Mouse (Mus musculus): Measurements from ENCODE around the gene Ankrd34a.
A peak's percentile ranks its signal among the peaks of the same experiment; 100 is the strongest.
"Not testable (repeated sequence)": the region's sequence is repeated elsewhere in the genome, so short reads cannot be mapped to it uniquely, and the experiment has no call there.

Gene Ankrd34a

GRCm38 (mm10) chr3:96581771-96582515 is 14.5 kb upstream of the Ankrd34a start:
- DNase-seq: no peak

DNA sequence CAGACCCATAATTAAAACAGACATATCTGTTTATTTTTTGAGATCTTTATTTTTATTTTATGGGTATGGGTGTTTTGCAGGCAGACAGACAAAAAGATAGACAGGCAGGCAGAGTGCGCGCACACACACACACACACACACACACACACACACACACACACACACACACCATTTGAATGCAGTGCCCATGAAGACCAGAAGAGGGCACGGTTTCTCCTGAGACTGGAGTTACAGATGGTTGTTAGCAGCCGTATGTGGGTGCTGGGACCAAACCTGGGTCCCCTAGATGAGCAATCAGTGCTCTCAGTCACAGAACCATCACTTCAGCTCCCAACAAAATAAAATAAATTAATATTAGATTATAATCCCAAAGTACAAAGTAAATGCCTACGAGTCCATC is 13.1 kb upstream of the Ankrd34a start:
- DNase-seq: no peak

DNA sequence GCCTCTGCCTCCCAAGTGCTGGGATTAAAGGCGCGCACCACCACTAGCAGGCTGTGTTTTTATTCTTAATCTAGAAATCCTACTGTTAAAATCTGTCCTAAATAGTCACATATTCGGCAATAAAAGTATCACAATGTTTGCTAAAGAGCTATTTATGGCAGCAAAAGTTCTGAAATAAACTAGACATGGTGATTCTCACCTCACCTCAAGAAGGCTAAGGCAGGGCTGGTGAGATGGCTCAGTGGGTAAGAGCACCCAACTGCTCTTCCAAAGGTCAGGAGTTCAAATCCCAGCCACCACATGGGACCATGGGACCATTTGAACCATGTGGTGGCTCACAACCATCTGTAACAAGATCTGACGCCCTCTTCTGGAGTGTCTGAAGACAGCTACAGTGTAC is 5.8 kb upstream of the Ankrd34a start:
- DNase-seq: no peak

- DNase-seq: no peak
Observed at GRCm38 (mm10) chr3:96593374-96593773, 3.1 kb upstream of the Ankrd34a start.

DNA sequence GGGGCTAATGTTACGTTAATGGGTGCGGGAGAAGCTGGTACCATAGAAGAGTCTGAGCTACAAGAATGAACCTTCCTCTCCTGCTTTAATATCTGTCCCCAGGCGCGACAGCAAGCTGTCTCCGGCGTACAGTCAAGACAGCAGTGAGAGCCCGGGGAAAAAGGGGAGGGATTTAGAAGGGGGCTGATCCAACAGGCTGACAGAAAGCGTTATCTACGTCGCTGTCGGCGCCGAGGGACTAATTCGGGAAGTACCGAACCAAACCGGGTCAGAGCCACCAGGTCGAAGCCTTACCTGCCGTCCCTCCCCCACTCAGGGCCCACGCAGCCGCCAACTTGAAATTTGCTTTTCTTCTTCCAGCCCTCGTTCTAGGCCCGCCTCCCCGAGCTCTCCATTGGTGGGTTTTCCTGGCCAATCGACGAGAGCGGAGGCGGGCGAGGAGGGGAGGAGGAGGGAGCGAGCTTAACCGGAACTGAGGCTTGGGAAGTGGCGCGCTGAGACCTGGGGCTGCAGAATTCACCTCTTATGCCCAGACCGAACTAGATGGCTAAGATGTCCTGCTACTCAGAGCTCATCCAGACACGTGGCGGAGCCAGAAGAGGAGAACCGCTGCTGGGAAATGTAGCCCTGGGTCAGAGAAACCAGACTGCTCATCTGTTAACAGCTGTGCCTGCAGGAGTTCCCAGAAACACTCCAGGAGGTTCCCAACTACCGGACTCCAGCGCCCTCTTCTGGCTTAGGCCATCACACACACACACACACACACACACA is 2.5 kb upstream of the Ankrd34a start, which contains the start of gene Polr3gl:
Gene Polr3gl, minus strand, starts transcription at position 392 of the 771 bp plus-strand sequence.
- peak; percentile 89 to 91 for DNase-seq

DNA sequence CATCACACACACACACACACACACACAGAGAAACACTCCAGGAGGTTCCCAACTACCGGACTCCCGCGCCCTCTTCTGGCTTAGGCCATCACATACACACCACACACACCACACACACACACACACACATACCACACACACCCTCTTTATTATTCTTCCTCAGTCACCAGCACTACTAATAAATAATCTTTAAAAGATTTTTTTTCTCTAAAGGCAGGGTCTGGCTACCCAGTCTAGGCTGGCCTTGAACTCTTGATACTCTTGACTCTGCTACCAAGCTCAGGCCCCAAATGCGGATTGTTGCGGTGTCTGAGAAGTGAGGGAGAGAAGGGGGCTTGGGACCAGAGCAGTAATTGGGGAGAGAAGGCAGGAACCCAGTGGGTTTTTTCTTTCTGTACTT is 1.6 kb upstream of the Ankrd34a start:
- no peak for DNase-seq

DNA sequence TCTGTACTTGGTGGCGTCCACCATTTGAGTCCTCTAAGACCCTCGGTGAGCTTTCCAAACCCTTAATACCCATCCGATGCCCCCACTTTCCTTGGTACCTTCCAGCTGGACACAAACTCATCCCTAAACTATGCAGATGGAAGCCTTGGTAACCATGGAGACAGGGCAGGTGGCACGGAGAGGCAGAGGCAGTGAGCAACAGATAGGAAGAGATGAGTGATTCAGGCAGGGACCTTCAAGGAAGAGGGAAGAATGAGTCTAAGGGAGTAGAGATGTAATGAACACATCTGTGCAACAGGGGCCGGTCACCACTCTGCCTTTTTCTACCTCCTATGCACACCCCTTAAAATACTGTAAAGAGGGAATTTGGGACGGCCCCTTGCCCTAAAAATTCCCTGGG is 775 bp upstream of the Ankrd34a start:
- DNase-seq: no peak

DNA sequence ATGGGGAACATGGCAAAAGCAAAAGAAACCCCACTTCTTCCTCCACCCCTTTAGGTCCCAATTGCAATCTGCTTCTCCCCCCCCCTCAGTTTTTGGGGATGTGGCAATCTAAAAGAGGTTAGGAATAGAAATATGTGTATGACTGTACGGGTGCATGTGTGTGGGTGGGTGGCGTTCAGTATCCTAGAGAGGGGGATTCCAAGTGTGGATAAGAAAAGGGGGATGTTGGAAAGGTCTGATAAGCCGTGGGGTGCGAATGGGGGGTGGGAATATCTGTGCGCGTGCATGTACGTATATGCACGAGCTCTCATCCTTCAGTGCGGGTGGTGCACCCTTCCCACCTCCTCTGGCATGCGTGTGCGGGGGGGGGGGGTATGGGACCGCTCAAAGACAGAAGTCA is 419 bp downstream of the Ankrd34a start:
- no peak for DNase-seq

DNA sequence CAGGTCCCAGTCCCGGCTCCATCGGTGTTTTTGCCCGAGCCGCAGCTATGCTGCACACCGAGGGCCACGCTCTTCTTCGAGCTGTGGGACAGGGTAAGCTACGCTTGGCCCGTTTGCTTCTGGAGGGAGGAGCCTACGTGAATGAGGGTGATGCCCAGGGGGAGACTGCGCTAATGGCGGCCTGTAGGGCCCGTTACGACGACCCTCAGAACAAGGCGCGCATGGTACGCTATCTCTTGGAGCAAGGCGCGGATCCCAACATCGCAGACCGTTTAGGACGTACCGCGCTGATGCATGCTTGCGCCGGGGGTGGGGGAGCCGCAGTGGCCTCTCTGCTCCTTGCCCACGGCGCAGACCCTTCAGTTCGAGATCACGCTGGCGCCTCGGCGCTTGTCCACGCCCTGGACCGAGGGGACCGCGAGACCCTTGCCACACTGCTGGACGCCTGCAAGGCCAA is 1.0 kb downstream of the Ankrd34a start:
- DNase-seq: no peak

GRCm38 (mm10) chr3:96598156-96599068 is 2.0 kb downstream of the Ankrd34a start:
- no peak for DNase-seq

DNA sequence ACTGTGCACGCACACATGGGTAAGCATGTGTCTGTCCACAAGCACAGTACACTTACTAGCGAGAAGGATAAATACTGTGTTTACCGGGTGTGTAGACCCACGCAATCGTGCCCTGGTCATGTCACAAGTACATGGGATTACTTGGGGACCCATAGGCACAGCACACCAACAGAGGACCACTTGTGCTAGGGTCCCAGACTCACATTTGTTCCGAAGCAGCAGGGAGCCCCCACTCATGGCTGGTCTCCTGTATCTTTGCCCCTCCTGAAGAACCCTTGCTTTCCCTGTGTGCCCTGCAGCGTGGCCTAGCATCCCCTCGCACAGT is 2.6 kb downstream of the Ankrd34a start:
- DNase-seq: no peak

DNA sequence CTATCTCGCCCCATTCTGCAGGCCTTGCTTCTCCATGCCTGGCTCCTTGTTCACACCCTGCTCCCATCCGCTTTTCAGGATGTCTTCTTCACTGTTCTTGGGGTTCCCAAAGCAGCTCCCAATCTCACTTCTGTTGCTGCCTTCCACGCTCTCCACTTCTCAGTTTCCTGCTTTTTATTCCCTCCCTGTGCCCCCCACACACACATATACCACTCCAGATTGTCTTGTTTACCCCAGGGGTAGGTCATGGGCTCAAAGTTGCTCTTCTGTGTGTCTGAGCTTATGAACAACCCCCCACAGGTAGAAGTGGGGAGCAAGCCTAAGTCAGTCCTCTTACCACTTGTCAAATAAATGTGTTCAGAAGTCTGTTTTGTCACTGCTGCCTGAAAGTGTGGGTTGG is 3.0 kb downstream of the Ankrd34a start:
- DNase-seq: no peak

DNA sequence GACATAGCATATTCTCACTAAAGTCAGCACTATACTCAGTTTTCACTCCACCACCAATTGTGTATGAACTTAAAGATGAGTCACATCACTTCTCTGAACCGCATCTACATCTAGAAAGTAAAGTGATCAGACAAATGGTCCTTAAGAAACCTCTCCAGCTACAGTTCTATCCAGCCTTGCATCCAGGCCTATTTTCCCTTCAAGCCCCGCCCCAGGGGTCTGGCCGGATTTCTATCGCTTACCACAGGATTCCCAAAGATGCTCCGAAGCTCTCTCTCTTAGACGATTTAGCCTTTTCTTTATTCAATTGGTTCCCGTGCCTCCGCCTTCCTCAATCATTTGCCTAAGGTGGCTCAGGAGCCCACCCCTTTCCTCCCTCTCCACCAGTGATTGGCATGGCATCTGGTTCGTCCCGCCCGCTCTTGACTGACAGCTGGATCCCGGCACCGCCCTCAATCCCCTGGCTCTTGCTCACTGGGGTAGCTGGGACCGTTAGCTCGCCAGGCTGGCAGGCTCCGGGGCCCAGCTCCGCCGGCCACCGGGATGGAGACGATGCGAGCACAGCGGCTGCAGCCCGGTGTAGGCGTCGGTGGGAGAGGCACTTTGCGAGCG is 4.3 kb downstream of the Ankrd34a start, which contains the start of gene Lix1l:
Gene Lix1l, plus strand, starts transcription at position 511 of the 612 bp plus-strand sequence.
- DNase-seq: peak; percentile 85 to 86

DNA sequence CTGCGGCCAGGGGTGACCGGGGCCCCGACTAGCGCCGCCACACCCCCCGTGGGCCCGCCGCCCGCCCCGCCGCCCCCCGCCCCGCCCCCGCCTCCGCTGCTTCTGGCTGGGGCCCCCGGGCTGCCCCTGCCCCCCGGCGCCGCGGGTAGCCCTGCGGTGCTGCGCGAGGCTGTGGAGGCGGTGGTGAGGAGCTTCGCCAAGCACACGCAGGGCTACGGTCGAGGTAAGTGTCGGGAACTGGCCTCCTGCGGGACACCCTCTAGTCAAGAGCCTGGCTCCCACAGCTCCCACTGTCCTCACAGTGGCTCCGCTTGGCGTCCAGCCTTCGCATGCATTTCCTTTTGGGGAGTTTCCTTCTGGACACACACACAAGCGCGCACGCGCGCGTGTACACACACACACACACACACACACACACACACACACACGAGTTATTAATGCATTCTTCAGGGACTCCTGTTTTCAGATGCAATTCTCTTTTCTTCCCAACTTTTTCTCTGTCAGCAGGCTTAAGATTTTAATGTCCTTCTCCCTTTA is 4.9 kb downstream of the Ankrd34a start:
- no peak for DNase-seq

- no peak for DNase-seq
Observed at GRCm38 (mm10) chr3:96601941-96602703, 5.7 kb downstream of the Ankrd34a start.

GRCm38 (mm10) chr3:96602704-96603084 is 6.3 kb downstream of the Ankrd34a start:
- no peak for DNase-seq

- DNase-seq: no peak
Observed at GRCm38 (mm10) chr3:96603311-96603710, 6.9 kb downstream of the Ankrd34a start.

GRCm38 (mm10) chr3:96606007-96606406 is 9.6 kb downstream of the Ankrd34a start:
- not testable (repeated sequence) for DNase-seq

GRCm38 (mm10) chr3:96606618-96607017 is 10.2 kb downstream of the Ankrd34a start:
- DNase-seq: no peak

- no peak for DNase-seq
Observed at GRCm38 (mm10) chr3:96617941-96618340, 21.5 kb downstream of the Ankrd34a start.

GRCm38 (mm10) chr3:96623201-96623600 is 26.8 kb downstream of the Ankrd34a start:
- no peak for DNase-seq

Measured in thymus, adult 18-20 months (tissue).